Mouse (Mus musculus) liver, adult (tissue): ENCODE measurements around the gene Plbd1.

Experiments
- GATA4 ChIP-seq: IDR thresholded peaks from 2 replicates; pipeline ENCODE4 v1.6.1; 2014; ENCODE audit warnings: mild to moderate bottlenecking, low read length; ENCODE audit not compliant: insufficient replicate concordance

The Plbd1 gene

DNA sequence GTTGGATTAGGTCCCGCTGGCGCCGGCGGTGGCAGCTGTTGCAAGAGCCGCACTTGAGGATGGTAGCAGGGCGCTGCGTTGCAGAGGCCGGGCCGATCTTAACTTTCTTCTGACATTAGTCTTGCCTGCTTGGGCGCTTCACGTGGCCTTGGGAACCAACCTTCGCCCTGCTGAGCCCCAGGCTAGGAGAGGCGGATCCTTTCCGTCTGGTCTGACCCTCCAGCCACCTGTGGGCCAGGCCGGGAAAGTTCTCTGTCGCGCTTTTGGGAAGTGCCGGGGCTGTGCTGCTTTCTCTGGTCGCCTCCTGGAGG, at the start of gene Plbd1:
Gene Plbd1, minus strand, starts transcription at position 223 of the 311 bp plus-strand sequence.
- no peak for TF ChIP-seq GATA4

DNA sequence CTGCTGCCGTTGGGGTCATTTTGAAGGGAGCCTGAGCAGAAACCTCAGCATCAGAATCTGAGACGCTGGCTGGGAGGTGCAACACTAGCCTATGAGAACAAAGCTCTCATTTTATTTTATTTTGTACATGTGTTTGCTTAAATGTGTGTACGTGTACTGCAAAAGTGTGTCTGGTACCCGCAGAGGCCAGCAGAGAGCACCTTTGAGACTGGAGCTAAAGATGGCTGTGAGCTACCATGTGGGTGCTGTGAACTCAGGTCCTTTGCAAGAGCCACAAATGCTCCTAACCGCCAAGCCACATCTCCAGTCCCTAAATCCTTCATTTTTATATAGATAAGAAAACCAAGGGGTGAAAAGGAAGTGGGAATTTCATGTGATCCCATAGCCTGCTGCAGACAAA, 48.7 kb upstream of the Plbd1 start:
- TF ChIP-seq GATA4: no peak

DNA sequence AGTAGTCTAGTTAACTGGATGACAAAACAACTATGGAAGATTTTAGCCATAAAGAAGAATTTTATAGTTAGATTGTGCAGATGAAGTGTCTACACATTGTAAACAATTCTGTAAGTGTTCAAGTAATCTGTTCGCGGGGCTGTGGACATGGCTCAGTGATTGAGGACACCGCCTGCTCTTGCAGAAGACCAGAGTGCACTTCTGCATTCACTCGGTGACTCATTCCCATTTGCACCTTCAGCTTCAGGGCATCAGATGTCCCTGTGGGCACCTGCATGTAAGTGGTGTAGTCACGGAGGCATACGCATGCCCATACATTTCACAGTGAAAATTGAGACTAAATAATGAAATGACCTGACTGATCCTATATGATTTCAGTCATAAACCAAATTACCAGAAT, 46.9 kb upstream of the Plbd1 start:
- no peak for TF ChIP-seq GATA4

DNA sequence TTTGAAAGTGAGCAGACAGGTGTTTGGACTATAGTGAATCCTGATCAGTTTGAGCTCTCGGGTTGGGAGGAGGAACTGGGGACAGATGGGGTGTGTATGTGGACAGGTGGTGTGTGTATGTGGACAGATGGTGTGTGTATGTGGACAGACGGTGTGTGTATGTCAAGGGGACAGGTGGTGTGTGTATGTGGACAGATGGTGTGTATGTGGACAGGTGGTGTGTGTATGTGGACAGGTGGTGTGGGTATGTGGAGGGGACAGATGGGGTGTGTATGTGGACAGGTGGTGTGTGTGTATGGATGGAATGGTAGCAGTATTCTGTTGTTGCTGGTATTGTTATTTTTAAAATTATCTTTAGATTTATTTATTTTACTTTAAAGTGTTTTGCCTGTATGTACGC, 40.1 kb upstream of the Plbd1 start:
- TF ChIP-seq GATA4: no peak

DNA sequence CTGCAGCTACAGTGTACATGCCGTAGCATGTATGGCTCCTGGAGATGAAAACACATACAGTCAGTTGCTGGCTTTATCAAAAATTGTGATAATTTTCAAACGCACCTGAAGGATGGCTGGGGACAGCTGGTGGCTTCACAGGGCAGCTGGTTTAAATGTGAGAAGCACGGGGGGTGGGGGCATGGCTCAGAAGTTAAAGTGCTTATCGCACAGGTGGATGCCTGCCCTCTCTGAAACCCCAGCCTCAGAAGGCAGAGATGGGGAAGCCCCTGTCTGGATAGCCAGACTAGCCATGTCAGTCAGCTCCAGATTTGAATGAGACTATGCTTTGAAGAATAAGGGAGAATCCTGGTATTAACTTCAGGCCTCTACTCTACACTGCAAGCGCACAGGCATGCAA, 39.5 kb upstream of the Plbd1 start:
- no peak for TF ChIP-seq GATA4

DNA sequence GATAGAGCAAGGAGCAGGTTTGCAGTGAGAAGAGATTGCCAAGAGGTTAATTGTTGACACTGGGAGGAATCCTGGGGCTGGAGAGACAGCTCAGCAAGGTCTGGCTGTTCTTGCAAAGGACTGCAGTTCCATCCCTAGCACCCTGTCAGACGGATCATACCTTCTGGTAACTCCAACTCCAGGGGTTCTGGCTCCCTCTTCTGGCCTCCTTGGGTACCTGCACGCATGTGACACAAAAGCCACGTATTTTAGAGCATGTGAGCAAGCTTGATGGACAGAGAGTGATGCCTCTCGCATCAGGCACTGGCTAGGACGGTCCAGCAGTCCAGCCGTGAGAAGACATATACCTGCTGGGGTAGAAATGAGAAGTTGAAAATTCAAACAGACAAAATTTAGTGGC, 29.6 kb upstream of the Plbd1 start:
- no peak for TF ChIP-seq GATA4

DNA sequence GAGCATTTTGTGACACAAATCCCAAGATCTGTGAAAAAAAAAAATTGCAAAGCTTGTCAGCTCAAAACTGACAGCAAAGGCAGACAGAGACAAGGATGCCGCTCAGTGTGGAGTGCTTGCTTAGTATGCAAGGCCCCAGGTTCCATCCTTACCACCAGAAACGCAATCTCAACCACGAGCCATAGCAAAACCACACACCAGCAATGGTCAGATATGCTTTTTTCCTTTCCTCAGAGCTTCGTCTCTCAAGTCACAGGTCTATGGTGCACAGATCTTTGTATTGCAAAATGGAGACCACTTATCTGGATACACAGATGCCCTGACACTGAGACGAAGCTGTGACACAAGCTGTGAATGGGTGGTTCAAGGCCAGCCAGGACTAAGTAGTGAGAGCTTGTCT, 28.8 kb upstream of the Plbd1 start:
- TF ChIP-seq GATA4: no peak

DNA sequence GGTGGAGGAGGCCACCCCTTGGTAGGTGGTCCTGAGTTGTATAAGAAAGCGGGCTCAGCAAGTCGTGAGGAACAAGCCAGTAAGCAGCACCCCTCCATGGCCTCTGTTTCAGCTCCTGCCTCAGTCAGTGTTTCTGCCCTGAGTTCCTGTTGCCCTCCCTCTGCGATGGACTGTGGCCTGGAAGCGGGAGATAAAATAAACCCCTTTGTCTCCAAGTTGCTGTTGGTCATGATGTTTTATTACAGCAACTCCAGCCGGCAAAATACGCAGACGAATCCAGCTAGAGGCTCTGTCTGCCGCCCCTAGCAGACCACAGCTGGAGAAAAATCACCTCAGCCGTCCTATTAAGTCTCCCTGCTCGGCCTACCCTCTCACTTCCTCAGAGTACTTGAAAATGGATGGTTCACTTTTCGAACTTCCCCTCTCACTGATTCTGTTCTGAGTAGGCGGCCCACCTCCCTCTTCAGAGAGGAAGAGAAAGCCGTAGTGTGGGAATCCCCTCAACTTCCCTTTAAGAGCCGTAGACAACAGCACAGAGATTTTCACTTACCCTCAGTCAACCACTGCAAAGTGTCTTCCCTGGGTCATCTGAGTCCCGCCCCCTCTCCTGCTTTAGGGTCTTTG, 28.2 kb upstream of the Plbd1 start:
- no peak for TF ChIP-seq GATA4

DNA sequence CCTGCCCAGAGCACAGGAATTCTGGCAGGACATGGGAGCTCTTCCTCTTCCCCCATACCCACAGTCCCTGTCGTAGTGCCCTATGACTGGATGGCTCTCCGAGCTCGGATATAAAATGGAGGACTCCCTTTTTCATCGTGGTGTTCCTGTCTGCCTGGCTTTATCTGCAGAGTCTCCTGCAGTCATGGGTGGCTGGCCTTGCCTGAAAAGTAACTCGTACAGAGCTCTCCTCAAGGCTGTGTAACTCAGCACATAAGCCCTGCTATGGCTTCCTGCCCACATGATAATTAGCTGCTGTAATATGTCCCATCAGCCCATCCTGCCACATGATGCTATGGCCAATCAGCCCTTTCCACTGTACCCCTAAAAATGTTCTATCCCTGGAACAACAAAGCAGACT, 23.7 kb upstream of the Plbd1 start:
- TF ChIP-seq GATA4: no peak

DNA sequence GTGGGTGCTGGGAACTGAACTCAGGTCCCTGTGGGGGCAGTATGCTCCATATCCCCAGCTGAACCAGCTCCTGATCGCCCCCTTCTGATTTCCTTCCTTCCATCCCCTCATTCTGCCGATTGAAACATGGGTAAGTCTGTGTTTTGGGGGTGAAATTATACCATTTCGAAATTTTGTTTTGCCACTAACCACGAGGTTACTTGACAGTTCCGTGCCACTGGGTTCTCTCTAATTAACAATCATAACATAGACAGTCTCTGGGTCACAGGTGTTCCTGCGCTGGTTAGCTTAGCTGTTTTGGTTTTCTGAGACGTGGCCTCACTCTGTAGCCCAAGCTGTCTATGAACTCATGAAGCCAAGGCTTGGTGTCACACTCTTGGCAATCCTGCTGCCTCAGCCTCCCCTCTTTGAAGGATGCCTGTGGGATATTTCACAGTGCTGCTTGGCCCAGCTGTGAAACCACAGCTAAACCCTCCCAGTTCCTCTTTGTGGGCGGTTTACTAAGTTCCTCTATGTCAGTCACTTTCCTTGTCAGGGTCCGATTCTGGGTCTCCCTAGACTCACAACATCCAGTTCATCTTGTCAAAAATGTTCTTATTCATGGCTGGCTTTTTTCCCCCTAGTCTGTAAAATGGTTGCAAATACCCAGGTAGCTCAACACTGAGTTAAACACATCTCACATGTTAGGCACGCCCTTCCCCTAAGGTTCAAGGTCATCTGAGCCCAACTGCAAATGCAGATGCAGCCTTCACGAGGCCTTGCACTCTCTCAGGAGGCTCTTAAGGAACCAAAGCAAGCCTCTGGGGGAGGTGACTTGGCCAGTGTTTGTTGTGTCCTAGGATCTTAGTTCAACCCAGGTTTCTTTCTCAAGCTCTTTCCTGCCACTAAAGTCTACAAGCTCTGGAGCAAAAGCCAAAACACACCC, 21.9 kb upstream of the Plbd1 start:
- TF ChIP-seq GATA4: no peak

DNA sequence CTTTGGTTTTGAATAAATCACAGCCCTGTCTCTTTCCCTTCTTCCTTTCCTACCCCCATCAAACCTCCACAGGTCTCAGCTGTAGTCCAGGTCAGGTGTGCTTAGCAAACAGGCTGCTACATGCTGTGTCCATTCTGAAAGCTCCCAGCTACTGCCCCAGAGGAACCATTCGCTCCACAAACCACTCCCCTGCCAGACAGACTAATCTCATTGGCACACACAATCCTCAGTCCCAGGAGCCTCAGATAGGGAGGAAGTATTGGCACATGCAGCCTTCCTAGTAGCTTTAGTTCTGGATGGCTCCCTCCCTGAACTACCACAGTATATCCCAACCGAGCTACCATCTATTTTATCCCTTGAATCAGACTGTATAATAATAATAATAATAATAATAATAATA, 17.7 kb upstream of the Plbd1 start:
- TF ChIP-seq GATA4: no peak

DNA sequence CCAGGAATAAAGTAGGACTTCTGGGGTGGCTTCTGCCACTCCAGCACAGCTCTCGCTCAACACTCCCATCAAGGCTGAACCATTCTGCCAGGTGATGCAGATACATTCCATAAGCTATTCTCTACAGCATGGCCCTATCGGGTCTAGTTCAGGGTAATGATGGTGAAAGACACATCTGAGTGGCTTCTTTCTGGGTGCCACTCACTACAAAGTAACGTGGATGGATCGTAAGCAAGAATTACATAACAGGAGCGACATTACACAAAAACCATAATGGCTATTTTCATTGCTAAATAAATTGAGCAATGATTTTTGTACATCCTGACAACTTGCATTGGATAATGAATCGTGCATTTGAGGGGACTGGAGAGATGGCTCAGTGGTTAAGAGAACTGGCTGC, 13.2 kb upstream of the Plbd1 start:
- TF ChIP-seq GATA4: no peak

DNA sequence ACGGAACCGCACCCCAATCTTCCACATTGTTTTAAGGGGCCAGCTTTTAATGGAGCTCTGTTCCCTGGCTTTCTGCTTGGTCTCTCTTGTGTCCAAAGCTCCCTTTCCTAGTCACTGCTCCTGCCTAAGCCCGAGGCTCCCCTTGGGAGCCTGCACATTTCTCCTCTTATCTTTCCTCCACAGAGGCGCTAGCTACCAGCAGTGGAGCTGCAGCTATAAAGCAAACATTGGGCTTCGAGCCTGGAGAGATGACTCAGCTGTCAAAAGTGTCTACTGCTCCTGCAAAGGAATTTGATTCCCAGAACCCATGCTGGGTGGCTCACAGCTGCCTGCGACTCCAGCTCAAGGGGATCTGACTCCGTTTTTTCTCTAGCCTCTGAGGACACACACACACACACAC, 10.7 kb upstream of the Plbd1 start:
- no peak for TF ChIP-seq GATA4

DNA sequence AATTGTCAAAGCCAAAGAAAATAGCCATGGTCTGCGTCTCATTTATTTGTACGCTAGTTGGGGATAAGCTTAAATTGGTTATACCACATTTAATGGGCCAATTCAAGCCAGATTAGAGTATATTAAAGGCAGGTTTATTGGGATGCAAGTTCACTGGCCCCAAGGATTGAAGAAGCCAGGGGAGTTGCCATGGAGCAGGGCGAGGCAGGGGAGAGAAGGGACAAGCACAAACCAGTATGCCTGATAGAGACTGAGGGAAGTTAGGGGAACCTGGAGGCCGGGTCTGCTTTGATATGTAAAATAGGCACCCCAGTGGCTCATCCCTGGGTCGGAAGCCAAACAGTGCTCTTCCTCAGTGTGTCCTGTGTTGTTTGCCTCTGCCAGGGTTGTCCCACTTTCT, 7.5 kb upstream of the Plbd1 start:
- no peak for TF ChIP-seq GATA4

DNA sequence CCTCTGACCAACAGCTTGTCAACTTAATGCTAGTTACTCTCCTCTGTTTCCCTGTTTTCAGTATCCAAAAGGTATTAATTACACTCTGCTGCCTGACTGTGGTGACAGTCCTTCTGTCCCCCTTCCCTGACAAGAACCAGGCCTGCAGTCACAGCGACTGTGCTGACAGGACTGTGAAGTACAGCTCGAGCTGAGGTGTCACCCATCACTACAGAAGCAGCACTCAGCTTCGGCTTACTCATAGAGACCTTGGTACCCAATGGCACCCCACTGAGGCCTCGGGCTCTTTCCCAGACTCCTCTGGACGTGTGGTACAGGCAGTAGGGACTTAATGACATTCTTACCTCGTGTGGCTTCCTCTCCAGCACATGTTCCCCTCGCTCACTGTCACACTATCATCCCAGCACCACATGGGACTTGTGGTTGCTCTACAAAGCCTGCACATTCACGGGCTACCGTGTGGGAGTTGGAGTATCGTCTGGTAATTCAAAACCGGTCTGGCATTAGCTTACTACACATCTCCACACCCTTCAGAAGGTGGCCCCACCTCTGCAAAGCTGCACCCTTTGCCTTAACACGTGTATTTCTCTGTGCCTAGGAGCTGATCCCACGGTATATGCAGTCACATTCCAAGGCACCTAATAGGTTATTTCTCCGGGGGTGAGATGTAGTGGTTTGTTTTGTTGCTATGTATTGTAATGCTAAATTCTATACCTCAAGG, 6.7 kb upstream of the Plbd1 start:
- no peak for TF ChIP-seq GATA4

DNA sequence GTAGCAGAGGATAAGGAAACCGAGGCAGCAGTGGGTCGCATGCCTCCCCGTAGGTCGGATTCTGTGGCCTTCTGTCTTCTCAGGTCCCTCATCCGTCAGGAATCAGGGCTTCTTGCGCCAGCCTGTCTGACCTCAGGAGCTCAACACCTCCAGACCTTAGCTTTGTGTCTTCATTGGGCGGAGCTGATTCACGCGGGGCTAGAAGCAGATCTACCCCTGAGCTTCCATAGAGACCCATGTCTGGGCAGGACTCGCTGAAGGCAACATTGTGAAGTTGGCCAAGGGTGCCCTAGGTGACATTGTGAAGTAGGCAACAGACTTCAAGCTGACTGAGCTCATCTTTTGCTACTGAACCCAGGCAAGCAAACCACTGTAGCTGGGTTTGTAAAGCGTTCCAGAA, 335 bp upstream of the Plbd1 start:
- no peak for TF ChIP-seq GATA4
